Mouse (Mus musculus): ENCODE results near the gene Bcl6. TPM values are rescaled to one million over a fixed set of nuclear protein-coding genes. Genes with fewer than 3 reads are reported as not detected.
A peak's percentile ranks its signal among the peaks of the same experiment; 100 is the strongest.

Bcl6 gene
- total RNA-seq, 2 experiments from 2014 or later, result 43.5 to 54.8 TPM

DNA sequence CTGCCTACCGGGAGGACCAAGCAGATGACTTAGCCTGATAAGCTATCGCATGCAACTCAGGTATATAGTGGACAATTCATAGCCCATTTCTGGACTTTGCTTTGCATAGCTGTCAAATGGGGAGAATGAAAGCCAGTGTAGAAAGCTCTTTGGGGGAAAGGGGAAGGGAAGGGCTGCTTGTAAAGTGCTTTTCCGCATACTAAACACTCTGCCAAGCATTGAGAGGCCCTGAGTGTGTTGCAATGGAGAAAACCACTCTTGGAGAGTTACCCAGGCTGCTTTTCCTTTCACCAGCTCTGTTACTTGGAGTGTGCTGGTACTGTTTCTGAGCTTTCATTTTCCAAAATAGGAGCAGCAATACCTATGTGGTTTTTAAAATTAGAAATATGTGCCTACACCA, 10.9 kb downstream of the Bcl6 start:
- DNase-seq (ENCODE audit: low spot score in 2 of 2), result no peak

DNA sequence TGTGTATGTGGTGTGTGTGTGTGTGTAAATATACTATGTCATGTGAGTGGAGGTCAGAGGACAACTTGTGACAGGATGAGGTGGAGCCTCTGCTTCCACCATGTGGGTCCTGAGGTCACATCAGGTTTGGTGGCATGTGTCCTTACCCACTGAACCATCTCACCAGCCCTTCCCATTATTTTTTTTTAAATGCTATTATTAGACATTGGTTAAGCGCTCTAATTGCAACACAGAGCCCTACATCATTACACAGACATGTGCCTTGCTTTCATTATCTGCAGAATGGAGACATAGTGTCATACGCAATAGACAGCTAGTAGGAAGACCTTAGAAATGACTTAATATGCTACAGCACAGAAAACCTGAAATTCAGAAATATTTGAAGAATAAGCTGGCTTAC, 12.5 kb downstream of the Bcl6 start:
- no peak for DNase-seq (ENCODE audit: low spot score in 2 of 2)

DNA sequence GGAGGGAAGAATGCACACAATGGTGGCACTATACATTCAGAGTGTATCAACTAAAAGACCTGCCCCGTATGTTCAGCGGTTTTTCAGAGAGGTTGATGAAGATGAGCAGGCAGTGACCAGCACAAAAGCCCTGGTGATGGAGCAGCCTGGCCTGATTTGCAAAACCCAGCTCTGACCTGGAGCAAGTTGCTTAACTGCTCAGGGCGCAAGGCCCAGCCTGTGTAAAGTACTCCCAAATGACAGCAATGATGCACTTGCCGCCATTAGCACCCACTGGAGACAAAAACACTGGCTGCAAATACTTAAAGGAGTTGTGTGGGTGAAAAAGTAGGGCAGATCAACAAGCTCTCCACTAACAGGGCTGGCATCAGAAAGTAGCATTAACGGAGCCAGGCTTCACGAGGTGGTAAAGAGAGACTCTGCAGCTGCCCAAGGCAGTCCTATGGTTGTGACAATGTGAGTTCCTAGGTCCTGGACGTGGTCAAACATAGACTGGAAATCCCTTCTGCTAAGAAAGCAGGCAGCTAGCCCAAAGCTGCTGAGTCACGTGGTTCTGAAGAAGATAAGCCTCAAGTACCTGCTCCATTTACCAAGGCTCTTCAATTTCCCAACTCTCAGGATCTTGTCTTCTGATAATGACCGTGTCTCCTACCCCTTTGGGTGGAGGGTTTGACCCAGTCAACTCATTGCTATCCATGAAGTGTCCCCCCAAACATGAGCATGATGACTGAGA, 14.9 kb downstream of the Bcl6 start:
- no peak for DNase-seq (ENCODE audit: low spot score in 2 of 2)

DNA sequence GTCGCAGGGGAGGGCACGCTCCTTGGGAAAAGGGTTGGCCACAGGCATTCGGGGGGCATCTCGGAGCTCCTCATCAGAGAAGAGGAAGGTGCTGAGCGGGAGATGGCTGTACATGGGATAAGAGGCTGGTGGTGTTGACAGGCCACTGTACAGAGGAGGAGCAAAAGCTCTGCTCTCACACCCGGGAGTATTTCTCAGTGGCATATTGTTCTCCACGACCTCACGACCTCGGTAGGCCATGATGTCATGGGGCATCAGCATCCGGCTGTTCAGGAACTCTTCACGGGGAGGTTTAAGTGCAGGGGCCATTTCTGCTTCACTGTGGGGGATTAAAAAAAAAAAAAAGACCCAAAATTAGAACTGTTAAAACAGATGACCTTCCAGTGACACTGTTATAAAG, 15.8 kb downstream of the Bcl6 start:
- DNase-seq (ENCODE audit: low spot score in 2 of 2), result no peak

DNA sequence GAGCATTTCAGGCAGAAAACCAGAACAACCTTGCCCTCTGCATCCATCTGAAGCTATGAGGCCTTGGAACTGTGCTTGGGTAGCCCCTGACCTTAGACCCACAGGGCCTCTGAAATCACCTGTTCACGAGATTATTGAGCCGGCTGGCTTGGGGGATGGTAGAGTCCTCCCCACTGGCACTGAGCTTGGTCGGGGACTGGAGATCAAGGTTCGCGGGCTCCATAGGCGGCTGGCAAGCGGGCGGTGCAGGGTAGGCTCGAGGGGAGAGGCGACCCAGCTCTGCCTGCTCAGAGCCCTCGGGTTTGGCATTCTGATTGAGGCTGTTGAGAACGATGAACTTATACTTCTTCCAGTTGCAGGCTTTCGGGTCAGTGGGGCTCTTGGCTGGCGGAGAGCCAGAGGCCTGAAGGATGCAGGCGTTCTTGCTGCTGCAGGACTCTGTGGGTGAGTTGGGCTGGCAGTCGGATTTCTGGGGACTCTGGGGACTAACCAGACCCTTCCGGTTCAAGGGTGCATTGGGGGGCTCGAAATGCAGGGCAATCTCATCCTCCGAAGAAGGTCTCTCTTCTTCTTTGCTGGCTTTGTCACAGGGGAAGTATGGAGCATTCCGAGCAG, 16.4 kb downstream of the Bcl6 start:
- no peak for DNase-seq (ENCODE audit: low spot score in 2 of 2)

DNA sequence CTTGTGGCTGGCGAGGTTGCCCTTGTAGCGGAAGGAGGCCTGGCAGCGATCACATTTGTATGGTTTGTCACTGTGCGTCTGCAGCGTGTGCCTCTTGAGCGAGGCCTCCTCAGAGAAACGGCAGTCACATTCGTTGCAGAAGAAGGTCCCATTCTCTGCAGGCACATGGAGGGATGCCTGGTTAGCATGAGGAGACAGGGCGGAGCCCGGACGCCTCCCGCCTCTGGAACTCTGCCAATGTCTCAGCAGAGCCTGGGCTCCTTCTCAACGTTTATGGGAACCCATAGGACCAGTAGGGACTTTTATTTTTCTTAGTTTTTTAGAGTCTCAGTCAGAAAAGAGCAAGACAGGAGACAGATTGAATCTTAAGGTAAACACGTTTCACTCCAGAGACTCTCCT, 18.7 kb downstream of the Bcl6 start:
- DNase-seq (ENCODE audit: low spot score in 2 of 2), result no peak

DNA sequence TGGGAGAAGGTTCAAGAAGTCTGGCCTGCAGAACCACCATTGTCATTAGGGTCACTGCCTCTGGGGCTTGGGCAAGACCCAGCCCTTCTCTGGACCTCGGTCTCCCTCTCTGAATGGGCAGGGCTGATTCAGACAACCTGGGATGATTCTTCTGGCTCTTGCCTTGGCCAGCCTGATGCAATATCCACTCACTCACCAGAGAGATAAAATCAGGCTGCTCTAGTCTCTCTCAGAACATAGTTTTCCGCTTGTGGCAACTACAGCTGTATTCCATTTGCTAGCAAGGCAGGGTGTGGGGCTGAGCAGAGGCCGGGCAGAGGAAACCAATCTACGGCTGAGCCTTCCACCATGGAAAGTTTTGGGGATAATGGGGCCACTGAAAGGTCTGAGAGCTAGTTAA, 19.8 kb downstream of the Bcl6 start:
- no peak for DNase-seq (ENCODE audit: low spot score in 2 of 2)

DNA sequence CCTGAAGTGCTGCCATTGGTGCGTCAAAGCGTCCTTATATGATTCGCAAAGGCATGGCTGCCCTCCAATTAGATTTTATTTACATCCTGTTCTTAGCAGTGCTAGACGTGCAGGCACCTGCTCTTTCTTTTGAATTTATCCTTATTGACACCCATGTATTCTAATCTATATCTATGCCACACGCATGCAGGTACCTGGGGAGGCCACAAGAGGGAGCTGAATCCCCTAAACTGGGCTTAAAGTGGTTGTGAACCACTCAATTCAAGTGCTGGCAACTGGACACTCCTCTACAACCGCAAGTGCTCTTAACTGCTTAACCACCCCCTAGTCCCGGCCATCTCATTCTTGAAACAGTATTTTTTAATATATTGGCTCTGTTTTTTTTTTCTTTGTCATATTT, 21.4 kb downstream of the Bcl6 start:
- no peak for DNase-seq (ENCODE audit: low spot score in 2 of 2)

DNA sequence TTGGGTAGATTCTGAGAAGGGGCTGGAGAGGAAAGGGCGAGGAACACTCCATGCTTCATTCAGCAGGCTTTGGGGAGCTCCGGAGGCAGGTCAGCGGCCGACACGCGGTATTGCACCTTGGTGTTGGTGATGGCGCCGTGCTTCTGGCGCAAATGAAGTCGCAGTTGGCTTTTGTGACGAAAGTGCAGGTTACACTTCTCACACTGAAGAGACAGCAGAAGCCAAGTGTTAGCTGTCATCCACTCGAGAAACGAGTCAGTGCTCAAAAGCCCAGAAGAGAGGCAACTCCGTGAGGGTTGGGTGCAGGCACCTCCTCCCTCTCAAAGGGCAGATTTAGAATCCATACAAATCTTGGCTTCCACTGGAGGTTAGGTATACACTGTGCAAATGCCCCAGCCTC, 22.6 kb downstream of the Bcl6 start:
- no peak for DNase-seq (ENCODE audit: low spot score in 2 of 2)

DNA sequence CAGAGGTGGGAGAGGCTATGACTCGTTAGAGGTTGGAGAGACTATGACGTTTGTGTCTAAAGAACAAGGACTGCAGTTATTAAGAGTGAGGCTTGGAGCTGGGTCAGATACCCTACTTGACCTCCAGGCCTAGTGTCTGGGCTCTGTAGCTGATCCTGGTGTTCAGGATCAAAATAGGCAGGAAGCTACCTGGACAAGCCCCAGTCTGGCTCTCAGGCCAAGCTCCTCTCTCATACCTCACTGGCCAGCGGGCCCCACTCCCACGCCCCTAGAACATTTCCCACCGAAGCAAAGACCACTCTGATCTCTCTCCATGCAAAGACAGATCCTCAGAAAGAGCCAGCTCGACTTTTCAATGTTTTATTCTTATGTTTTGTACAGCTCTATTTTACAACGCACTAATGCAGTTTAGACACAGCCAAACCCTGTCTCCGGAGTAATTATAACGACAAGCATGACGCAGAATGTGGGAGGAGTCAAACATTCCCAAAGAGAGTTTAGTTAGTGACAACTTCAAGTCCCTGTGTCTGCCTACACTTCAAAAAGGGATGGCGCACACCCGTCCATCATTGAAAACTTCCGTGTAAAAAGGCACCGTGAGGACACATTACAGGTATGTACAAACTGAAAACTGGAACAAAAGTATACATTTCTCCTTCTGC, 23.8 kb downstream of the Bcl6 start:
- DNase-seq (ENCODE audit: low spot score in 2 of 2), result no peak

DNA sequence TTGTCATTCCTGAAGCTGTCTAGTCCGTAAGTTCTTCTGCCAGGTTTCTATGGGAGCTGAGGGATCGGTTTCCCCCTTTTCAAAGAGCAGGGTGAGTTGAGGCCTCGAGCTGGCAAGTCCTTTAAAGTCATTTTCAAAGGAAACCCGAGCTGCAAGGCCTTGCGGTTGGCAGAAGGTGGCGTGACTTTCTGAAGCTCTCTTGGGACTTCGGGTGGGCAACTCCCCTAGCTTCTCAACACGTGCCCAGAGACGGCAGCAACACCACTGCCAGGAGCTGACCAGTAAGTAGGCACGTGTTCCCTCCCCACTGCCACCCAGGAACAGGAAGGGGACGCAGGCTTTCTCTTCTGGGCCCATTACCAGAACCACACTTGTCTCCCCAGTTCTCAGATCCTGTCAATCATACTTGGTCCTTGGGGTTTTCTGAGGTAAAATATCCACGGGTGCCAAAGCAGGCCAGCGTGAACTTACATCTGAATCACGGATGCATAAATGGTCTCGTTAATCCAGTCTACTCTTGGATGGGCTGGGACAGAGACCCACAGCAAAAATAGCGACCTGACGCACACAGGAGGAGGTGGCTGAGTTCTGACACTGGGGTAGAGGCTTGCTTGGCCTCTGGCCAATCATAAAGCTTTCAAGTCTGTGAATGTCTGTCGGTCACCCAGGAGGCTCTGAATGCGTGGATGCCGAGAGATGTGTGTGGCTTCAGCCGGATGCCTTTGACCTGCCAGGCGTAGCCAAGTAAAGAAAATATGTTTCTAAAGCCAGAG, 24.6 kb downstream of the Bcl6 start:
- DNase-seq (ENCODE audit: low spot score in 2 of 2), result no peak

DNA sequence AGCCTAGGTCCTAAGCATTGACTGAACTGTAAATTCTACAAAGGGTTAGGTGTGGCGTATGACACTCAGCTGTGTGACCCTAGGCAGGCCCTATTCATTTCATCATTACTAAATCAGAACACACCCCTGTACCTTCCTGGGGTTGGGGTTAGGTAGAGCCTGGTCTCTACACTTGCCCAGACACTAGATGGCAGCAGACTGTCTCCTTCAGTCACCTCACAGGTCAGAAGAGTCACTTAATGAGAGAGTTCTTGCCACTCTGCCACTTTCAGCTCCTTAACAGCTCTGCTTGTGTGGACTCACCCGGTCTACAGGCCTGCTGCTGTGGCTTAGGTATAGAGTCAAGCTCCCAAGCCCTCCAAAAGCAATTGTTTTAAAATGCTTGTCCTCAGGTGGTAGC, 26.3 kb downstream of the Bcl6 start:
- no peak for DNase-seq (ENCODE audit: low spot score in 2 of 2)

DNA sequence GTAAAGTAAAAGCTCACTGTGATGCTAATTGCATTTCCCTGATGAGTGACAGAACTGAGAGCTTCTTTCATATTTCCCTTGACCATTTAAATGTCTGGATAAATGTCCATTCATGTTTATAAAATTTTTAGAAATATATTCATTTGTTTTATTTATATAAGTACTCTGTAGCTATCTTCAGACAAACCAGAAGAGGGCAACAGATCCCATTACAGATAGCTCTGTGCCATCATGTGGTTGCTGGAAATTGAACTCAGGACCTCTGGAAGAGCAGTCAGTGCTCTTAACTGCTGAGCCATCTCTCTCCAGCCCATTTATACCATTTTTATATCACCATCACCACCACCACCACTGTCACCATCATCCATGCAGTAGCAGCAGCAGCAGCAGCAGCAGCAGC, 29.7 kb downstream of the Bcl6 start:
- no peak for DNase-seq (ENCODE audit: low spot score in 2 of 2)

DNA sequence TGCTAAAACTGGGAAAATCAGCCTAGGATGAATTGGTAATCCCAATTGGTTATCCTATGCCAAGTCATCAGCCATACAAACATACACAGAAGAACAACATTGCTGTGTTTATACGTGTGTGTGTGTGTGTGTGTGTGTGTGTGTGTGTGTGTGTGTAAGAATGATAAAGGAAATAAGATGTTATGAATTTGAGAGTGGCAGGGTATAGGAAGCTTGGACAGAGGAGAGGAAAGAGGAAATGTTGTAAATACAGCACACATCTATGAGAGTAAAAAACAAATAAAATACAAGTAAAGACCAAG, 34.7 kb downstream of the Bcl6 start:
- DNase-seq (ENCODE audit: low spot score in 2 of 2), result no peak

DNA sequence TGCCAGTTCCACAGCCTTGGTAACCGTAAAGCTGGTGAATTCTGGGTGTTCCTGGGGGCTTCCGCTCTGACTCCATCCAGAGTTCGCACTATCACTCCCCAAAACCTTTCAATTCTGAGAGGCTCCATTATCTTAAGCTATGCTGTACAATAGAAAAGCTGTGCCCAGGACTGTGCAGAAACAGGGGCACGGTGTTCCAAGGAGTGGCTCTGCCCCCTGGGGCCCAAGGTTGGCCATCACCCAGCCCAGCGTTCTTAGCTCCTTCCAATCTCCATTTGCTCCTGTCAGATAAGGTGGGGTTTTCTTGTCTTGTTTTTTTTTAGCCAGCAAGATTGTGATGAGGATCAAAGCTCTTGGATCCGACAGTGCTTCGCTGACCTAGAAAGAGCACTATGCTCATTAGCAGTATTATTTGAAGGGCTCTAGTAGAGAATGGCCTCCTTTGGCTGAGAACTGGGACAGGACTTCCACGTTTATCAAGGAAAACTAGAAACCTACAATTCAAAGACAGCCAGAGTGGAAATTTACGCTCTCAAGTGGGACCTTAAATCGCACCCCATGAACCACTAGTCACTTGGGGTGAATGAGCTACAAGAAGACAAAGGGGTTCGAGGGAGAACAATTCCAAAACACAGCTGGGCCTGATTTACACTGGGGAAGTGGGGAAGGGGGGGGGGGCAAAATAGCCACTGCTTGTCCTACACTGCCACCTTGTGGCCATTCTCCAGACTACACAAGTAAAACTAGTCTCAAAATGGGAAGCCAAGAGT, 35.3 kb downstream of the Bcl6 start:
- peak; percentile 54 to 61 for DNase-seq (ENCODE audit: low spot score in 2 of 2)

DNA sequence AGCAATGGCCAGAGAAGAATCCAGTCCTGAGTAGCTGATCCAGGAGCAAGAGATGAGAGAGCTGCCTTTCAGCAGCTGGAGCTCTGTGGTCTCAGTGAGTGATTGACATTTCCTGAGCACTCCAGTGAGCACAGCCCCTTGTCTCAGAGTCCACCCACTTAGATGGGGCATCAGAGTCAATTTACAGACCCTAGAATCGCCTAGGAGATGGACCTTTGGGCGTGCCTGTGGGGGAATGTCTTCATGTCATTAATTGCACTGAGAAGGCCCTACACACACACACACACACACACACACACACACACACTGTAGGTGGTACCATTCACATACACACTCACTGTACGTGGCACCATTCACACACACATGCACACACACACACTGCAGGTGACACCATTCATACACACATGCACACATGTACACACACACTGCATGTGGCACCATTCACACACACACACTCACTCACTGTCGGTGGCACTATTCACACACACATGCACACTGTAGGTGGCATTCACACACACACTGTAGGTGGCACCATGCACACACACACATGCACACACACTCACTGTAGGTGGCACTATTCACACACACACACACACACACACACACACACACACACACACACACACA, 36.4 kb downstream of the Bcl6 start:
- no peak for DNase-seq (ENCODE audit: low spot score in 2 of 2)

DNA sequence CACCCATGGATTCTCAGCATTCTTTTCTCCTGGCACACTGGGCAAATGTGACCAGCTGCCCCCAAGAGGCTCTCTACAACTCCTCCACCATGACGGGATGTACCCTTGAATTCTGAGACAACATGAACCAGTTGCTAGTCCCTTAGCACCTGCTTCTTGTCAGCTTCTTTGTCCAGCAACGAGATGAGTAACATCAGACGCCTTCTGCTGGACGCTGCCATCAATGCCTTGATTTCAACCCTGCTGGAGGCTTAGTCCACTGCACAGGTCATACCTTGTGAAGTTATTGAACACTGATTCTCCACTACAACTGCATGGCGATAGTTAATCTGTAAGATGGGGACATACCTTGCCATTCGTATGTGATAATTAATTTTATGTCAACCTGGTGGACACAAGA, 41.0 kb downstream of the Bcl6 start:
- no peak for DNase-seq (ENCODE audit: low spot score in 2 of 2)

DNA sequence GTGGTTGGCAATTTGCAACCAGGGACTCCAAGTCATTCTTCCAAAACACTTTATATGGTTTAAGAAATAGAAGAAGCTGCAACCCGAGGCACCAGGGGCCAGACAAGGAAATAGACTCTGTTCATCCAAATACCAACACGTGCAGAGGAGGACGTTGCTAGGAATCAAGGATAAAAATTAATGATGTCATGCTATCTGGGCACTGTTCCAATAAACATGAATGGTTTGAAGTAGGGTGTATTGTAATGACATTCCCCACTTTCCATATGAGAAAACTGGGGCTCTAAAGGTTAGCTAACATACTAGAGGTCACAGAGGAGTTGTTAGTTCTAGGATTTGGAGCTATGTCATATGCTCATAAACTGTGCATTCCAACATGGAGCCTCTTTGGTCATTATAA, 43.9 kb downstream of the Bcl6 start:
- no peak for DNase-seq (ENCODE audit: low spot score in 2 of 2)

DNA sequence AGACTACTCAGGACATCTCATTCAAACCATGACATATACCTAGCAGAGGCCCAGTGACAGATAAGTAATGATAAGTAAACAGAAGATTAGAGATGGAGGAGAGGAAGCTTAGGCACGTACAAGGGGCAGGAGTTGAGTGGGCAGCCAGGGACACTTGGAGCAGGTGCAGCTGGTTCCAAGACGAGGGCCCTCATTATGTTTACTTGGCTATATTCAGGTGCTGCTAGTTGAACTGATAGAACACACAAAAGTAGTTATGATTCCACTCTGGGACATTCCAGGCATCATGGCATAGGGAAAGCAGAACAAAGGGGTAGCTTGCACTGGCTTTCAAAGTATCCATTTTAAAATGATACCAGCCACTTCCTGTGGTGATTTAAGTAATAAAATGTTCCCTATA, 54.3 kb downstream of the Bcl6 start:
- DNase-seq (ENCODE audit: low spot score in 2 of 2), result no peak

DNA sequence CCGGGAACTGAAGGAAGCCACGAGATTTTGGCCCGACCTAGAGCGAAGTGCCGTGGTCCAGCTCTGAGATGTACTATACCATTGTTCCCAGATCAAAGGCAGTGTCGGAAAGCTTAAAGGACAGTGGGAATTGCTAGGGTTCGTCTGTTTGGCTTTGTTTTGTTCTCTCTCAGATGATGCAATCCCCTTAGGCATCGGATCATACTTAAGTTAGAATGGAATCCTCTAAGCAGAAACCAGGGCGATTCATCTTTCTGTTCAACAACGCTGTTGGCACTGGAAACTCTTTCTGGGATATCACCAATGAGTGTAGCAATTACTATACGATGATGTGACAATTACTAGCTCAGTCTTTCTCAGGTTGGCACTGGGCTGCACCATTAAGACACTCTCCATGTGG, 56.4 kb downstream of the Bcl6 start, which contains the start of gene Rtp2:
Gene Rtp2 (minus strand): TSS at position 101 of the 400 bp plus-strand sequence.
- DNase-seq (ENCODE audit: low spot score in 2 of 2), result no peak

DNA sequence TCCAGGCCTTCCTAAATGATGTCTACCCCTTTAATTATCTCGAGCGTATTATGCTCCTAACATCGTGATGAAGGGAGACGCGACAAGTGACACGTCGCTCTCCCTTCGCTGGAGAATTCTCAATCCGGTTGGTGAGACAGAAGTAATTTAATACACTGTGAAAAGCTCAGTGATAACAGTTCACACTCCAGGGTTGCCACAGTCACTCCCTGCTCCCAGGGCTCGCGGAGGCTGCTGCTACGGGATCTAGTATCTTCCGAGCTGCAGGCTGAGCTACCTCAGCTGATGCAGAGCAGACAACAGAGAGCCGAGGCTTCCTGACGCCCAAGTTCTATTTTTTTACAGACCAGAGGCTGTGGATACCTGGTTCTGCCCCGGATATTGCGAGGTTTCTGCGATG, 57.4 kb downstream of the Bcl6 start:
- no peak for DNase-seq (ENCODE audit: low spot score in 2 of 2)
